Comparison of ENCODE assay signal across 19 mouse cellular contexts in genomic region chr6:148345001-148345400, GRCm38 (mm10).
"Had no signal": no experiment of that assay in that cellular context is flagged by ENCODE, and none has a peak within 500 bp of the region (broad histone marks: within the 10 kb centered on the region; RNA-seq: fewer than 3 reads in every experiment).

No protein-coding gene starts in this region.

- H3K4me3 ChIP-seq: kidney, embryonic 15.5 days; layer of hippocampus, adult 2 months; liver, embryonic 15.5 days; midbrain, embryonic 12.5 days; midbrain, embryonic 15.5 days; neural tube, embryonic 12.5 days; neural tube, embryonic 15.5 days; stomach, embryonic 15.5 days had no signal

- H3K9me3 ChIP-seq: kidney, embryonic 15.5 days; liver, embryonic 15.5 days; midbrain, embryonic 12.5 days; midbrain, embryonic 15.5 days; neural tube, embryonic 12.5 days; neural tube, embryonic 15.5 days; stomach, embryonic 15.5 days had no signal

- H3K4me2 ChIP-seq: kidney, embryonic 15.5 days; liver, embryonic 15.5 days; lung, embryonic 14.5 days; midbrain, embryonic 12.5 days; midbrain, embryonic 15.5 days; neural tube, embryonic 12.5 days; neural tube, embryonic 15.5 days; stomach, embryonic 15.5 days had no signal

- H3K27me3 ChIP-seq: kidney, embryonic 15.5 days; liver, embryonic 15.5 days; midbrain, embryonic 12.5 days; midbrain, embryonic 15.5 days; neural tube, embryonic 12.5 days; neural tube, embryonic 15.5 days; stomach, embryonic 15.5 days had no signal

- H3K4me1 ChIP-seq: kidney, embryonic 15.5 days; liver, embryonic 15.5 days; midbrain, embryonic 12.5 days; midbrain, embryonic 15.5 days; neural tube, embryonic 12.5 days; neural tube, embryonic 15.5 days; stomach, embryonic 15.5 days had no signal

- ATAC-seq: lung, postnatal 0 days; midbrain, embryonic 15.5 days had no signal

- H3K9ac ChIP-seq: kidney, embryonic 15.5 days; liver, embryonic 15.5 days; lung, embryonic 14.5 days; midbrain, embryonic 12.5 days; midbrain, embryonic 15.5 days; neural tube, embryonic 12.5 days; neural tube, embryonic 15.5 days; stomach, embryonic 15.5 days had no signal

- H3K36me3 ChIP-seq: kidney, embryonic 15.5 days; liver, embryonic 15.5 days; midbrain, embryonic 12.5 days; midbrain, embryonic 15.5 days; neural tube, embryonic 12.5 days; neural tube, embryonic 15.5 days; stomach, embryonic 15.5 days had no signal

- H3K27ac ChIP-seq: kidney, embryonic 15.5 days; layer of hippocampus, adult 2 months; liver, embryonic 15.5 days; macrophage; midbrain, embryonic 12.5 days; midbrain, embryonic 15.5 days; neural tube, embryonic 12.5 days; neural tube, embryonic 15.5 days; stomach, embryonic 15.5 days had no signal

- DNase-seq: kidney, adult 11 months; kidney, adult 8-10 months; kidney, postnatal 14 days; layer of hippocampus, adult 9-11 months; lung, embryonic 14.5 days; right cerebral cortex, adult 18-20 months; right cerebral cortex, postnatal 25 days; spleen, adult 18-20 months; thymus, postnatal 25 days had no signal
